Mouse (Mus musculus): ENCODE measurements at regions not wholly inside any gene's neighbourhood (a gene's known extent, or its start where the extent isn't known, plus 50 kb on each side); places are given as distances from the start of the nearest gene placed in this dataset.

- Histone ChIP-seq H3K27ac (no peak overlapping the region), H3K9ac (no peak overlapping the region), H3K9me3 (no peaks in the 10 kb centered on the region), H3K27me3 (replicated peaks) (no peaks in the 10 kb centered on the region), H3K4me1 (replicated peaks) (no peaks in the 10 kb centered on the region), H3K4me3 (replicated peaks) (no peak overlapping the region), H3K4me2 (replicated peaks) (no peak overlapping the region), H3K36me3 (no peaks in the 10 kb centered on the region)
- ATAC-seq = no peak
- 73% methylated on average over 3 of the region's 3 CpGs for WGBS
Observed at GRCm38 (mm10) chr10:113034356-113034755, 105.6 kb upstream of the Atxn7l3b start.

GRCm38 (mm10) chr10:113032870-113033269 is 104.1 kb upstream of the Atxn7l3b start:
- Histone ChIP-seq H3K9ac (no peak overlapping the region), H3K27ac (no peak overlapping the region), H3K4me3 (replicated peaks) (no peak overlapping the region), H3K36me3 (no peaks in the 10 kb centered on the region), H3K4me2 (replicated peaks) (no peak overlapping the region), H3K27me3 (replicated peaks) (no peaks in the 10 kb centered on the region), H3K4me1 (replicated peaks) (no peaks in the 10 kb centered on the region), H3K9me3 (no peaks in the 10 kb centered on the region)
- WGBS = 83% methylated on average over 4 of the region's 4 CpGs
- no peak for ATAC-seq

GRCm38 (mm10) chr10:113027300-113027699 is 98.5 kb upstream of the Atxn7l3b start:
- H3K36me3 ChIP-seq = no peaks in the 10 kb centered on the region
- H3K4me1 ChIP-seq (replicated peaks) = no peaks in the 10 kb centered on the region
- WGBS = 14% methylated on average over 5 of the region's 5 CpGs
- ATAC-seq = no peak
- H3K9me3 ChIP-seq = no peaks in the 10 kb centered on the region
- H3K4me3 ChIP-seq (replicated peaks) = no peak overlapping the region
- no peak overlapping the region for H3K27ac ChIP-seq
- no peak overlapping the region for H3K4me2 ChIP-seq (replicated peaks)
- no peaks in the 10 kb centered on the region for H3K27me3 ChIP-seq (replicated peaks)
- no peak overlapping the region for H3K9ac ChIP-seq

- Histone ChIP-seq H3K9me3 (no peaks in the 10 kb centered on the region), H3K4me1 (replicated peaks) (no peaks in the 10 kb centered on the region), H3K27me3 (replicated peaks) (no peaks in the 10 kb centered on the region), H3K27ac (no peak overlapping the region), H3K9ac (no peak overlapping the region), H3K4me3 (replicated peaks) (no peak overlapping the region), H3K36me3 (no peaks in the 10 kb centered on the region), H3K4me2 (replicated peaks) (no peak overlapping the region)
- 76% methylated on average over 1 of the region's 1 CpGs for WGBS
- no peak for ATAC-seq
Observed at GRCm38 (mm10) chr10:113024633-113025032, 95.8 kb upstream of the Atxn7l3b start.

GRCm38 (mm10) chr10:113009124-113009523 is 80.3 kb upstream of the Atxn7l3b start:
- Histone ChIP-seq H3K4me3 (replicated peaks) (no peak overlapping the region), H3K4me2 (replicated peaks) (no peak overlapping the region), H3K27me3 (replicated peaks) (no peaks in the 10 kb centered on the region), H3K36me3 (no peaks in the 10 kb centered on the region), H3K27ac (no peak overlapping the region), H3K9ac (no peak overlapping the region), H3K9me3 (no peaks in the 10 kb centered on the region), H3K4me1 (replicated peaks) (no peaks in the 10 kb centered on the region)
- 48% methylated on average over 3 of the region's 3 CpGs for WGBS
- ATAC-seq = no peak

GRCm38 (mm10) chr10:112990720-112991119 is 61.9 kb upstream of the Atxn7l3b start:
- Histone ChIP-seq H3K4me3 (replicated peaks) (no peak overlapping the region), H3K27ac (no peak overlapping the region), H3K4me2 (replicated peaks) (no peak overlapping the region), H3K9ac (no peak overlapping the region), H3K36me3 (no peaks in the 10 kb centered on the region), H3K9me3 (no peaks in the 10 kb centered on the region), H3K27me3 (replicated peaks) (no peaks in the 10 kb centered on the region), H3K4me1 (replicated peaks) (no peaks in the 10 kb centered on the region)
- WGBS = 68% methylated on average over 4 of the region's 4 CpGs
- ATAC-seq = no peak

GRCm38 (mm10) chr10:112982697-112983096 is 53.9 kb upstream of the Atxn7l3b start:
- Histone ChIP-seq H3K4me2 (replicated peaks) (no peak overlapping the region), H3K27ac (no peak overlapping the region), H3K4me1 (replicated peaks) (no peaks in the 10 kb centered on the region), H3K27me3 (replicated peaks) (no peaks in the 10 kb centered on the region), H3K9me3 (no peaks in the 10 kb centered on the region), H3K36me3 (no peaks in the 10 kb centered on the region), H3K9ac (no peak overlapping the region), H3K4me3 (replicated peaks) (no peak overlapping the region)
- 75% methylated on average over 1 of the region's 1 CpGs for WGBS
- peak; percentile 77; the same call in 1 of the 2 replicates for ATAC-seq
